Mouse (Mus musculus) kidney, embryonic 15.5 days (tissue): ENCODE data around the gene Fbxo9. TPM values are rescaled to one million over a fixed set of nuclear protein-coding genes. Genes with fewer than 3 reads are reported as not detected.
"Not testable (repeated sequence)": the region's sequence is repeated elsewhere in the genome, so short reads cannot be mapped to it uniquely, and the experiment has no call there.

ENCODE experiments used
- ATAC-seq: fragments of 200-750 bp; cut with Nextera tagmentation; replicated peaks from 2 replicates; pipeline ENCODE4 v1.8.0; 2017; ENCODE audit warnings: moderate TSS enrichment; ENCODE audit not compliant: low FRiP score
- H3K27ac ChIP-seq: fragments of 300-500 bp; sonication (generic); 2 replicates; pipeline ENCODE4 v1.5.1; 2015; ENCODE audit warnings: mild to moderate bottlenecking, inconsistent platforms
- H3K27me3 ChIP-seq: fragments of 300-500 bp; sonication (generic); 2 replicates; pipeline ENCODE4 v1.6.1; 2015; ENCODE audit warnings: inconsistent platforms
- H3K36me3 ChIP-seq: fragments of 300-500 bp; sonication (generic); 2 replicates; pipeline ENCODE4 v1.6.1; 2015; ENCODE audit warnings: inconsistent platforms
- H3K4me1 ChIP-seq: fragments of 300-500 bp; sonication (generic); 2 replicates; pipeline ENCODE4 v1.6.1; 2015; ENCODE audit warnings: inconsistent platforms
- H3K4me2 ChIP-seq: fragments of 300-500 bp; sonication (generic); 2 replicates; pipeline ENCODE4 v1.6.1; 2015; ENCODE audit warnings: moderate library complexity, mild to moderate bottlenecking, inconsistent platforms
- H3K4me3 ChIP-seq: fragments of 300-500 bp; sonication (generic); replicated peaks from 2 replicates; pipeline ENCODE4 v1.5.1; 2015; ENCODE audit warnings: mild to moderate bottlenecking, inconsistent platforms
- H3K9ac ChIP-seq: fragments of 300-500 bp; sonication (generic); 2 replicates; pipeline ENCODE4 v1.6.1; 2015; ENCODE audit warnings: mild to moderate bottlenecking, inconsistent platforms
- H3K9me3 ChIP-seq: fragments of 300-500 bp; sonication (generic); replicated peaks from 2 replicates; pipeline ENCODE4 v1.6.1; 2016; ENCODE audit warnings: inconsistent platforms
- WGBS: fragments of 180-500 bp; shearing (Covaris S2); methylation state at CpG from one replicate; pipeline ENCODE4 v1.1.7; 2015; ENCODE audit warnings: mixed read lengths; 5-methylcytosine and 5-hydroxymethylcytosine counted together
- polyA plus RNA-seq: library from polyadenylated mRNA; unstranded; fragments of >200 nt; fragmentation: Nextera tagmentation; extraction: Ambion mirVana; gene quantifications from 2 replicates; pipeline ENCODE4 v1.2.1, GENCODE M21; 2015

The Fbxo9 gene
- 38.4 and 40.1 TPM in 2 replicates for polyA plus RNA-seq

- under 1% methylated on average over 20 of the region's 20 CpGs for WGBS
- Histone ChIP-seq H3K9ac (peak within 1 kb of the TSS; percentile 86), H3K4me1 (peaks cover 39% of the 10 kb centered on the region), H3K9me3 (no peaks in the 10 kb centered on the region), H3K36me3 (peaks cover 12% of the 10 kb centered on the region; the same call in 1 of the 2 replicates), H3K27ac (peak within 1 kb of the TSS; percentile 94), H3K4me3 (peak within 1 kb of the TSS; percentile 90), H3K27me3 (no peaks in the 10 kb centered on the region), H3K4me2 (peak within 1 kb of the TSS; percentile 70)
- peak; percentile 94 for ATAC-seq
These were observed at the start of gene Fbxo9, which contains the start of gene Ick for GRCm38 (mm10) chr9:78108796-78109239. Gene Fbxo9 (minus strand): TSS chr9:78109065. Gene Ick (plus strand): TSS chr9:78109192.

GRCm38 (mm10) chr9:78157221-78157620 is 48.4 kb upstream of the Fbxo9 start:
- no peaks in the 10 kb centered on the region for H3K27me3 ChIP-seq
- no peaks in the 10 kb centered on the region for H3K4me1 ChIP-seq
- no peak overlapping the region for H3K27ac ChIP-seq
- H3K9me3 ChIP-seq: no peaks in the 10 kb centered on the region
- H3K9ac ChIP-seq: no peak overlapping the region
- no peak overlapping the region for H3K4me2 ChIP-seq
- no peak overlapping the region for H3K4me3 ChIP-seq
- no peak for ATAC-seq
- H3K36me3 ChIP-seq: peaks cover 70% of the 10 kb centered on the region
- 91% methylated on average over 1 of the region's 1 CpGs for WGBS

GRCm38 (mm10) chr9:78154211-78154977 is 45.5 kb upstream of the Fbxo9 start:
- Histone ChIP-seq H3K36me3 (peaks cover 61% of the 10 kb centered on the region), H3K4me1 (no peaks in the 10 kb centered on the region), H3K4me3 (no peak overlapping the region), H3K9ac (no peak overlapping the region), H3K4me2 (no peak overlapping the region), H3K9me3 (no peaks in the 10 kb centered on the region), H3K27me3 (no peaks in the 10 kb centered on the region), H3K27ac (peak overlapping the region; percentile 79)
- ATAC-seq: peak; percentile 75
- WGBS: 65% methylated on average over 11 of the region's 11 CpGs

- not testable (repeated sequence) for H3K27me3 ChIP-seq, ATAC-seq
These were observed 40.9 kb upstream of the Fbxo9 start for GRCm38 (mm10) chr9:78149770-78150169.

GRCm38 (mm10) chr9:78148149-78148548 is 39.3 kb upstream of the Fbxo9 start:
- Histone ChIP-seq H3K9me3 (no peaks in the 10 kb centered on the region), H3K36me3 (peaks cover 59% of the 10 kb centered on the region), H3K4me1 (no peaks in the 10 kb centered on the region), H3K27ac (no peak overlapping the region), H3K27me3 (no peaks in the 10 kb centered on the region), H3K4me3 (no peak overlapping the region), H3K4me2 (no peak overlapping the region), H3K9ac (no peak overlapping the region)
- 91% methylated on average over 6 of the region's 6 CpGs for WGBS
- ATAC-seq: no peak

More at GRCm38 (mm10) chr9:78149770-78150169, 40.9 kb upstream of the Fbxo9 start:
- not testable (repeated sequence) for H3K9me3 ChIP-seq, H3K4me3 ChIP-seq, H3K9ac ChIP-seq, H3K27ac ChIP-seq, H3K4me2 ChIP-seq, H3K4me1 ChIP-seq
- H3K36me3 ChIP-seq: peaks cover 53% of the 10 kb centered on the region
- 89% methylated on average over 2 of the region's 2 CpGs for WGBS

- Histone ChIP-seq H3K4me1 (no peaks in the 10 kb centered on the region), H3K4me3 (no peak overlapping the region), H3K27me3 (no peaks in the 10 kb centered on the region), H3K9ac (no peak overlapping the region), H3K27ac (no peak overlapping the region), H3K9me3 (no peaks in the 10 kb centered on the region), H3K36me3 (peaks cover 64% of the 10 kb centered on the region), H3K4me2 (no peak overlapping the region)
- 84% methylated on average over 6 of the region's 6 CpGs for WGBS
- ATAC-seq: no peak
These were observed 37.8 kb upstream of the Fbxo9 start for GRCm38 (mm10) chr9:78146627-78147026.

GRCm38 (mm10) chr9:78146099-78146498 is 37.2 kb upstream of the Fbxo9 start:
- no peak for ATAC-seq
- H3K27ac ChIP-seq: no peak overlapping the region
- no peak overlapping the region for H3K4me2 ChIP-seq
- H3K4me3 ChIP-seq: no peak overlapping the region
- peaks cover 64% of the 10 kb centered on the region for H3K36me3 ChIP-seq
- no peaks in the 10 kb centered on the region for H3K27me3 ChIP-seq
- no peaks in the 10 kb centered on the region for H3K9me3 ChIP-seq
- H3K9ac ChIP-seq: no peak overlapping the region
- no peaks in the 10 kb centered on the region for H3K4me1 ChIP-seq
- WGBS: 71% methylated on average over 4 of the region's 4 CpGs

GRCm38 (mm10) chr9:78139463-78139862 is 30.6 kb upstream of the Fbxo9 start:
- 80% methylated on average over 4 of the region's 4 CpGs for WGBS
- no peaks in the 10 kb centered on the region for H3K9me3 ChIP-seq
- ATAC-seq: no peak
- no peak overlapping the region for H3K27ac ChIP-seq
- no peaks in the 10 kb centered on the region for H3K4me1 ChIP-seq
- no peaks in the 10 kb centered on the region for H3K27me3 ChIP-seq
- H3K4me2 ChIP-seq: no peak overlapping the region
- no peak overlapping the region for H3K9ac ChIP-seq
- no peak overlapping the region for H3K4me3 ChIP-seq
- peaks cover 61% of the 10 kb centered on the region for H3K36me3 ChIP-seq

GRCm38 (mm10) chr9:78138044-78138676 is 29.3 kb upstream of the Fbxo9 start:
- Histone ChIP-seq H3K4me2 (no peak overlapping the region), H3K4me1 (no peaks in the 10 kb centered on the region), H3K27me3 (no peaks in the 10 kb centered on the region), H3K9me3 (no peaks in the 10 kb centered on the region), H3K9ac (no peak overlapping the region), H3K4me3 (no peak overlapping the region), H3K27ac (no peak overlapping the region), H3K36me3 (peaks cover 60% of the 10 kb centered on the region)
- WGBS: 73% methylated on average over 9 of the region's 9 CpGs
- no peak for ATAC-seq

GRCm38 (mm10) chr9:78135658-78136057 is 26.8 kb upstream of the Fbxo9 start:
- 41% methylated on average over 7 of the region's 7 CpGs for WGBS

GRCm38 (mm10) chr9:78126643-78127042 is 17.8 kb upstream of the Fbxo9 start:
- WGBS: 47% methylated on average over 10 of the region's 10 CpGs
- H3K4me3 ChIP-seq: no peak overlapping the region
- peaks cover 17% of the 10 kb centered on the region for H3K4me1 ChIP-seq
- H3K27me3 ChIP-seq: no peaks in the 10 kb centered on the region
- no peaks in the 10 kb centered on the region for H3K9me3 ChIP-seq
- no peak for ATAC-seq
- no peak overlapping the region for H3K4me2 ChIP-seq
- H3K36me3 ChIP-seq: peaks cover 15% of the 10 kb centered on the region
- H3K9ac ChIP-seq: no peak overlapping the region
- 0 out of 2 replicates have a peak overlapping the region, but pooled peaks have one; percentile 30 for H3K27ac ChIP-seq

More at GRCm38 (mm10) chr9:78135658-78136057, 26.8 kb upstream of the Fbxo9 start:
- Histone ChIP-seq H3K36me3 (peaks cover 62% of the 10 kb centered on the region), H3K27me3 (no peaks in the 10 kb centered on the region), H3K4me1 (no peaks in the 10 kb centered on the region), H3K9me3 (no peaks in the 10 kb centered on the region), H3K27ac (no peak overlapping the region), H3K9ac (no peak overlapping the region), H3K4me3 (no peak overlapping the region), H3K4me2 (no peak overlapping the region)
- 0 out of 2 replicates have a peak, but pooled peaks have one; percentile 40 for ATAC-seq

GRCm38 (mm10) chr9:78126007-78126406 is 17.1 kb upstream of the Fbxo9 start:
- H3K4me1 ChIP-seq: peaks cover 17% of the 10 kb centered on the region
- no peak for ATAC-seq
- H3K27ac ChIP-seq: peak overlapping the region; percentile 30; the same call in 1 of the 2 replicates
- no peak overlapping the region for H3K4me3 ChIP-seq
- H3K9me3 ChIP-seq: no peaks in the 10 kb centered on the region
- WGBS: 55% methylated on average over 6 of the region's 6 CpGs
- no peak overlapping the region for H3K9ac ChIP-seq
- no peak overlapping the region for H3K4me2 ChIP-seq
- peaks cover 9% of the 10 kb centered on the region for H3K36me3 ChIP-seq
- H3K27me3 ChIP-seq: no peaks in the 10 kb centered on the region
